Mouse (Mus musculus) embryonic fibroblast, embryonic 13.5 days (primary cell): Measurements from ENCODE around the gene Rbp2. TPM values are rescaled to one million over a fixed set of nuclear protein-coding genes. Genes with fewer than 3 reads are reported as not detected.

Experiments used
- H3K27ac ChIP-seq: 2 replicates; pipeline ENCODE4 v1.5.1; 2012; ENCODE audit warnings: low read length, control low read depth, inconsistent platforms; ENCODE audit not compliant: insufficient read depth
- H3K4me1 ChIP-seq: 2 replicates; pipeline ENCODE4 v1.6.1; 2011; ENCODE audit warnings: low read length; ENCODE audit not compliant: control insufficient read depth, insufficient read depth
- H3K4me3 ChIP-seq: 2 replicates; pipeline ENCODE4 v1.5.1; 2011; ENCODE audit warnings: mild to moderate bottlenecking, control low read depth, low read length; ENCODE audit not compliant: insufficient read depth
- CTCF ChIP-seq: IDR thresholded peaks from 2 replicates; pipeline ENCODE4 v1.5.1; 2011; ENCODE audit warnings: mild to moderate bottlenecking, control low read depth, low read length, moderate library complexity, borderline replicate concordance; ENCODE audit not compliant: insufficient read depth
- POLR2A ChIP-seq: IDR thresholded peaks from 2 replicates; pipeline ENCODE4 v1.6.1; 2011; ENCODE audit warnings: low read depth, mild to moderate bottlenecking, control low read depth, low read length, moderate library complexity
- polyA plus RNA-seq: library from polyadenylated mRNA; stranded (reverse); fragments of >200 nt; gene quantifications from 2 replicates; pipeline ENCODE4 v1.2.4, GENCODE M21; 2011; ENCODE audit warnings: low read depth; ENCODE audit not compliant: missing spikeins, insufficient read length

The Rbp2 gene
- polyA plus RNA-seq, 1 experiment: not detected

GRCm38 (mm10) chr9:98523872-98524271 is 38.0 kb downstream of the Rbp2 start:
- TF ChIP-seq POLR2A: no peak
- no peak for TF ChIP-seq CTCF
- Histone ChIP-seq H3K4me3 (no peak overlapping the region), H3K4me1 (no peaks in the 10 kb centered on the region), H3K27ac (no peak overlapping the region)

DNA sequence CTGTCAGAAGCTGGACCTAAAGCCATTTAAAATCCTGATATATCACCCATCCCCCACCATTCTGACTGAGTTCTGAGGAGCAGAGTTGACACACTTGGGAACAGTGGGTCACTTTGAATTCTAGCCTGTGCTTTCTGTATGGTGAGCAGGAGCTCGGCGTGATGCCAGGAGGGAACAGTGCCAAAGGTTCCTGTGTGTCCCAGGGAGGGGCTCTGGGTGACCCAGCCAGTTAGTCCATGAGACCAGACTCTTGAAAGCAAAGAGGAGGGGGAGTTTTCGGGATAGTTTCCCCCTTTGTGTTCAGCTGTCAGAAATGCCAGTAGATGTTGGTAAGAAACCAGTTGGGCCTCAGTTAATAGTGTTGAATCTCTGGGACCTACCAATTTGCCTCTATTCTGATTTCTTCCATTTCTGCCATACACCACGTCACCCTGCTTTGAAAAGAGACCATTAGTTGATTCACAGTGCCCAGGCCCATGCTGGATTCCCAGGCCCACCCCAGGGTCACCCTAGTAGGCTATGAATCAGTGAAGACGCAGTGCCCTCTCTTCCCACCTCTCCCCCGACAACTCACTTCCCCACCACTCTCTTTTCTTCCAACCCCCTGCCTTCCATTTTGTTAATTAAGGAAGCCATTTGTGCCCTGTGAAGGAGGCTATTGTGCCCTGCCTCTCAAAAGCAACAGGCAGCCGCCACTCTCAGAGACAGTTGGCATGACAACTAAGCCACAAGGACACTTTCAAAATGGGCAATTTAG is 39.0 kb downstream of the Rbp2 start:
- Histone ChIP-seq H3K4me3 (no peak overlapping the region), H3K4me1 (no peaks in the 10 kb centered on the region), H3K27ac (no peak overlapping the region)
- TF ChIP-seq CTCF: no peak
- TF ChIP-seq POLR2A: no peak

DNA sequence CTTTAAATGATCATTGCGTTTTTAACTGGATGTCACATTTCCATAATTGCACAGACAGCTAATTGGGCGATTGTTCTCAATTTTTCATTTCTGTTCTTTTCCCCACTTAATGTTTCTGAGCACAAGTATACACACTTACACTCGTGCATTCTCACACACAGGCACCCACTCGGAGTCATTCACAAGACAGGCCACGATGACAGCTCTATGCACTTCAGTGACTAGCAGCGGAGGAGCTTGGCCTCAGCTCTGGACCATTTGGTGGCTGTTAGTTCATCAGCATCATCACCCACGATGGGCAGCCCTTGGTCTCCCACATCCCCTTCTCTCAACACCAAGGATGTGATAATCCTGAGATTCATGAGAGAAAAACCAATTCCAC is 39.6 kb downstream of the Rbp2 start:
- H3K4me3 ChIP-seq: no peak overlapping the region
- H3K4me1 ChIP-seq: no peaks in the 10 kb centered on the region
- TF ChIP-seq POLR2A (no peak), CTCF (no peak)
- no peak overlapping the region for H3K27ac ChIP-seq

DNA sequence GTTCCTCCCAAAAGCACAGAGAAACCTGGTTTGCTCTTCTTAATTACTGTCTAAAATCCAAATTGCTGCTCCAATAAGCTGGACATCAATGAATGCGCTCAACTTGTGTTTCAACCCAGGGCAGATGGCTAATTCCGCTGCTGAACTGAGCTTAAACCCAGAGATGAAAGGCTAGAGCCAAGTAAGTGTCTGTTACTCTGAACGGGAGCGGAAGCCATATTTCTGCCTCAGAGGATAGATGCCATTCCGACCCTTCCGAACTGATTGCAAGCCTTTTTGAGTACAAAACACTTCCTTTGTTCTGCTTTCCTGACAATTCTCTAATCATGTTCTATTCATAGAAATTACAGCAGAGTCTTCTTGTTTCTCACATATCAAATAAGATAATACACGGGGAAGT is 41.3 kb downstream of the Rbp2 start:
- no peak overlapping the region for H3K4me3 ChIP-seq
- H3K4me1 ChIP-seq: no peaks in the 10 kb centered on the region
- TF ChIP-seq CTCF: no peak
- TF ChIP-seq POLR2A: no peak
- H3K27ac ChIP-seq: no peak overlapping the region

- H3K27ac ChIP-seq: no peak overlapping the region
- TF ChIP-seq POLR2A: no peak
- no peak for TF ChIP-seq CTCF
- no peak overlapping the region for H3K4me3 ChIP-seq
Measured at GRCm38 (mm10) chr9:98529776-98530175, 43.9 kb downstream of the Rbp2 start.

GRCm38 (mm10) chr9:98530999-98531398 is 45.1 kb downstream of the Rbp2 start:
- Histone ChIP-seq H3K4me3 (no peak overlapping the region), H3K27ac (no peak overlapping the region), H3K4me1 (no peaks in the 10 kb centered on the region)
- no peak for TF ChIP-seq POLR2A
- TF ChIP-seq CTCF: no peak

More at GRCm38 (mm10) chr9:98529776-98530175, 43.9 kb downstream of the Rbp2 start:
- no peaks in the 10 kb centered on the region for H3K4me1 ChIP-seq

GRCm38 (mm10) chr9:98534675-98535280 is 48.9 kb downstream of the Rbp2 start:
- TF ChIP-seq CTCF (no peak), POLR2A (no peak)
- Histone ChIP-seq H3K4me3 (no peak overlapping the region), H3K4me1 (no peaks in the 10 kb centered on the region), H3K27ac (no peak overlapping the region)

DNA sequence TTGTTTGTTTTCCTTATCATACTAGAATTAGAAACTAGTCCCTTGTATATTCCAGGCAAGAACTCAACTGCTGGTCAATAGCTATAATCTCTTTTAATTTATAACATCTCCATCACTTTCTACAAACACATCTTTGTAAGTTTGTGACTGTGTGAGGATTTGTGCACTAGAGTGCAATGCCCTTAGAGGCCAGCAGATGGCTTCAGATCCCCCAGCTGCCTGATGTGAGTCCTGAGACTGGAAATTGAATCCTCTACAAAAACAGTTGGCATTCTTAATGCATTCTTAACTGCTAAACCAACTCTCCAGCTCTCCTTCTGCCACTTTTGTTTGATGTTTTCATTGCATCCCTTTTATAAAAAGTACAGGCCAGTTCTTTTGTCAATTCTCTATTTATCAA is 49.8 kb downstream of the Rbp2 start:
- TF ChIP-seq POLR2A (no peak), CTCF (no peak)
- Histone ChIP-seq H3K4me3 (no peak overlapping the region), H3K27ac (no peak overlapping the region), H3K4me1 (no peaks in the 10 kb centered on the region)

GRCm38 (mm10) chr9:98538017-98538712 is 52.2 kb downstream of the Rbp2 start:
- Histone ChIP-seq H3K4me1 (no peaks in the 10 kb centered on the region), H3K4me3 (no peak overlapping the region)

More at GRCm38 (mm10) chr9:98538017-98538712, 52.2 kb downstream of the Rbp2 start:
- H3K27ac ChIP-seq: no peak overlapping the region
- TF ChIP-seq POLR2A: no peak
- TF ChIP-seq CTCF: no peak
